8 mouse cellular contexts compared by ENCODE assay signal in genomic region chr12:3310321-3310692, GRCm38 (mm10). TPM values are rescaled to one million over a fixed set of nuclear protein-coding genes. Genes with fewer than 3 reads are reported as not detected.
DNase-seq lines count a peak whose midpoint lies in the region; ATAC-seq and TF ChIP-seq lines count a peak whose summit lies in the region.

No protein-coding gene starts in this region.

- H3K27me3 ChIP-seq in kidney, adult 2 months (replicated peaks; ENCODE audit: control insufficient read depth, insufficient read depth, low read length), result no peaks in the 10 kb centered on the region
- no peaks in the 10 kb centered on the region for H3K27me3 ChIP-seq in G1E (ENCODE audit: insufficient read depth, low read length)
- no peaks in the 10 kb centered on the region for H3K27me3 ChIP-seq in forebrain, embryonic 14.5 days (replicated peaks; ENCODE audit: control insufficient read depth, insufficient read depth, low read length)
- H3K27me3 ChIP-seq in liver, postnatal 0 days (ENCODE audit: insufficient read depth, low read length), result no peaks in the 10 kb centered on the region

- peak overlapping the region; percentile 74 for H3K4me3 ChIP-seq in kidney, adult 2 months (ENCODE audit: insufficient read depth, low read depth, low read length)
- peak overlapping the region; percentile 79 for H3K4me3 ChIP-seq in G1E (ENCODE audit: low read depth, low read length)
- peak overlapping the region; percentile 91 for H3K4me3 ChIP-seq in forebrain, embryonic 14.5 days (ENCODE audit: low read depth, low read length)
- H3K4me3 ChIP-seq in liver, postnatal 0 days (ENCODE audit: low read depth, low read length), result peak overlapping the region; percentile 87

- intact Hi-C loops in gastrocnemius, postnatal 36 days (cut with DNase I), result no loop called here

- no peak for DNase-seq in kidney, adult 2 months
- no peak for DNase-seq in kidney, adult 11 months
- no peak for DNase-seq in G1E (ENCODE audit: low spot score)
- DNase-seq in forebrain, embryonic 14.5 days (ENCODE audit: low spot score), result no peak
- DNase-seq in liver, postnatal 0 days, result no peak
- DNase-seq in right cerebral cortex, postnatal 10 days (ENCODE audit: low spot score in 2 of 2), result no peak
- no peak for DNase-seq in gastrocnemius, postnatal 36 days

- peak overlapping the region; percentile 73 for H3K9ac ChIP-seq in forebrain, embryonic 14.5 days (ENCODE audit: low read length)
- peak overlapping the region; percentile 81 for H3K9ac ChIP-seq in liver, postnatal 0 days (replicated peaks)

- TF ChIP-seq EP300 in liver, postnatal 0 days (IDR thresholded peaks at IDR 0.05; ENCODE audit: low read depth), result no peak

- no peaks in the 10 kb centered on the region for H3K36me3 ChIP-seq in kidney, adult 2 months (ENCODE audit: control insufficient read depth, insufficient read depth, low read length)
- H3K36me3 ChIP-seq in G1E (replicated peaks), result peaks cover 7% of the 10 kb centered on the region
- no peaks in the 10 kb centered on the region for H3K36me3 ChIP-seq in forebrain, embryonic 14.5 days (ENCODE audit: control insufficient read depth, insufficient read depth, low read length)
- H3K36me3 ChIP-seq in liver, postnatal 0 days (replicated peaks; ENCODE audit: insufficient read depth, low read length), result no peaks in the 10 kb centered on the region; the same call in 1 of the 2 replicates

- no peak for TF ChIP-seq POLR2A in kidney, adult 2 months (IDR thresholded peaks at IDR 0.05; ENCODE audit: low read depth, low read length)

- 4% methylated on average over 15 of the region's 15 CpGs for WGBS in kidney, adult 2 months
- 2% methylated on average over 15 of the region's 15 CpGs for WGBS in forebrain, embryonic 14.5 days
- under 1% methylated on average over 15 of the region's 15 CpGs for WGBS in liver, postnatal 0 days (ENCODE audit: insufficient replicate concordance)

- H3K27ac ChIP-seq in kidney, adult 2 months (ENCODE audit: insufficient read depth, low read depth, low read length), result peak overlapping the region; percentile 81
- peak overlapping the region; percentile 95 for H3K27ac ChIP-seq in forebrain, embryonic 14.5 days (ENCODE audit: low read depth, low read length)
- peak overlapping the region; percentile 94 for H3K27ac ChIP-seq in liver, postnatal 0 days (ENCODE audit: low read depth)

- no peak for TF ChIP-seq CTCF in kidney, adult 2 months (conservative IDR thresholded peaks at IDR 0.05; ENCODE audit: insufficient read depth, insufficient read length, low read depth, low read length)
- TF ChIP-seq CTCF in G1E (IDR thresholded peaks at IDR 0.05; ENCODE audit: low read depth, low read length), result no peak
- TF ChIP-seq CTCF in liver, postnatal 0 days (IDR thresholded peaks at IDR 0.05; ENCODE audit: low read depth), result no peak

- no peak; the same call in 1 of the 2 replicates for ATAC-seq in G1E (ENCODE audit: extremely low read depth, insufficient number of reproducible peaks, low FRiP score, poor library complexity, severe bottlenecking)
- no peak for ATAC-seq in forebrain, embryonic 14.5 days
- no peak; the same call in 1 of the 2 replicates for ATAC-seq in liver, postnatal 0 days
- ATAC-seq in megakaryocyte-erythroid progenitor cell, adult 5-6 weeks (replicated peaks; ENCODE audit: low FRiP score, low TSS enrichment, poor library complexity, severe bottlenecking), result no peak

- H3K4me2 ChIP-seq in forebrain, embryonic 14.5 days (ENCODE audit: low read length), result peak overlapping the region; percentile 83
- peak overlapping the region; percentile 94 for H3K4me2 ChIP-seq in liver, postnatal 0 days (ENCODE audit: low read depth, low read length)

- H3K9me3 ChIP-seq in G1E (replicated peaks), result no peaks in the 10 kb centered on the region
- H3K9me3 ChIP-seq in forebrain, embryonic 14.5 days (replicated peaks; ENCODE audit: control insufficient read depth, low read length), result no peaks in the 10 kb centered on the region
- no peaks in the 10 kb centered on the region for H3K9me3 ChIP-seq in liver, postnatal 0 days (ENCODE audit: low read length)

- peaks cover 5% of the 10 kb centered on the region for H3K4me1 ChIP-seq in kidney, adult 2 months (ENCODE audit: control insufficient read depth, insufficient read depth, low read length)
- H3K4me1 ChIP-seq in G1E (ENCODE audit: insufficient read depth, low read depth, low read length), result peaks cover 15% of the 10 kb centered on the region
- H3K4me1 ChIP-seq in forebrain, embryonic 14.5 days (ENCODE audit: control insufficient read depth, insufficient read depth, low read length), result peaks cover 12% of the 10 kb centered on the region
- H3K4me1 ChIP-seq in liver, postnatal 0 days (ENCODE audit: insufficient read depth), result peaks cover 13% of the 10 kb centered on the region; the same call in 1 of the 2 replicates

RNA-seq across cellular contexts. Expression of gene Rab10, which starts 0.5 kb away (rescaled TPM):
- 30.5 and 34.5 TPM in 2 replicates for polyA plus RNA-seq in kidney, adult 2 months (2012; rRNA removed)
- total RNA-seq in G1E (2014; fragmentation: Nextera tagmentation), result 156 and 170 TPM in 2 replicates
- total RNA-seq in G1E (2017), result 119 and 131 TPM in 2 replicates
- polyA plus RNA-seq in G1E (2012), result 50.0 and 61.9 TPM in 2 replicates
- 120 and 133 TPM in 2 replicates for polyA plus RNA-seq in forebrain, embryonic 14.5 days (2014; fragmentation: Nextera tagmentation; extraction: Ambion mirVana)
- polyA plus RNA-seq in liver, postnatal 0 days (2015; fragmentation: Nextera tagmentation; extraction: Ambion mirVana), result 31.6 and 34.6 TPM in 2 replicates
- 71.0 and 79.4 TPM in 2 replicates for total RNA-seq in megakaryocyte-erythroid progenitor cell, adult 5-6 weeks (2014; fragmentation: Nextera tagmentation)
- total RNA-seq in megakaryocyte-erythroid progenitor cell, adult 5-6 weeks (2017), result 114 and 151 TPM in 2 replicates
- total RNA-seq in gastrocnemius, postnatal 36 days (2021), result 100 to 1,000 TPM; 239 to 279 TPM

RNA-seq across cellular contexts. Expression of gene Kif3c, which starts 54.6 kb away (rescaled TPM):
- 5.7 and 7.2 TPM in 2 replicates for polyA plus RNA-seq in kidney, adult 2 months (2012; rRNA removed)
- total RNA-seq in G1E (2014; fragmentation: Nextera tagmentation) (0.53 and 0.78 TPM in 2 replicates), G1E (2017) (1.9 and 2.0 TPM in 2 replicates)
- 0.46 and 0.55 TPM in 2 replicates for polyA plus RNA-seq in G1E (2012)
- polyA plus RNA-seq in forebrain, embryonic 14.5 days (2014; fragmentation: Nextera tagmentation; extraction: Ambion mirVana), result 50.8 and 78.5 TPM in 2 replicates
- polyA plus RNA-seq in liver, postnatal 0 days (2015; fragmentation: Nextera tagmentation; extraction: Ambion mirVana), result 0.46 and 0.52 TPM in 2 replicates
- total RNA-seq in megakaryocyte-erythroid progenitor cell, adult 5-6 weeks (2014; fragmentation: Nextera tagmentation), result 1.2 and 2.3 TPM in 2 replicates
- total RNA-seq in megakaryocyte-erythroid progenitor cell, adult 5-6 weeks (2017), result 0.33 and 4.3 TPM in 2 replicates
- 10 to 100 TPM; 14.3 to 22.9 TPM for total RNA-seq in gastrocnemius, postnatal 36 days (2021)
